Mouse (Mus musculus) layer of hippocampus, adult 2 months (tissue): ENCODE data around the gene Spdef. TPM values are rescaled to one million over a fixed set of nuclear protein-coding genes. Genes with fewer than 3 reads are reported as not detected.

Experiments used
- DNase-seq, 2 experiments: peaks; one replicate each; pipeline ENCODE4 v3.0.0; 2022; ENCODE audit warnings: low spot score in 2 of 2
- H3K27ac ChIP-seq: fragments of 200-600 bp; 2 replicates; pipeline ENCODE4 v1.8.1; 2022
- H3K4me3 ChIP-seq: fragments of 200-600 bp; 2 replicates; pipeline ENCODE4 v1.8.1; 2022; ENCODE audit warnings: mild to moderate bottlenecking
- CTCF ChIP-seq: fragments of 200-600 bp; conservative IDR thresholded peaks from 2 replicates; pipeline ENCODE4 v1.8.1; 2022; ENCODE audit warnings: antibody characterized with exemption, mild to moderate bottlenecking, moderate library complexity
- total RNA-seq, 2 experiments: library from RNA; stranded (reverse); gene quantifications; 2 replicates each; pipeline ENCODE4 v1.2.3; 2021

Spdef gene
- total RNA-seq, 2 experiments from 2014 or later: 0.59 to 0.61 TPM

- peak overlapping the region; percentile 75 for H3K4me3 ChIP-seq
- TF ChIP-seq CTCF: no peak
- H3K27ac ChIP-seq: peak overlapping the region; percentile 97
- DNase-seq: no peak
Observed at GRCm38 (mm10) chr17:27686395-27686794, 42.4 kb downstream of the Spdef start.

- peak overlapping the region; percentile 97 for H3K27ac ChIP-seq
- no peak for DNase-seq
Observed at GRCm38 (mm10) chr17:27685550-27685913, 43.2 kb downstream of the Spdef start.

GRCm38 (mm10) chr17:27684886-27685549 is 43.7 kb downstream of the Spdef start:
- peak; percentile 70 for TF ChIP-seq CTCF
- peak overlapping the region; percentile 75 for H3K4me3 ChIP-seq
- peak overlapping the region; percentile 97 for H3K27ac ChIP-seq
- DNase-seq: peak; percentile 88

More at GRCm38 (mm10) chr17:27685550-27685913, 43.2 kb downstream of the Spdef start:
- peak overlapping the region; percentile 75 for H3K4me3 ChIP-seq
- no peak for TF ChIP-seq CTCF

- peak; percentile 49 to 57 for DNase-seq
- H3K4me3 ChIP-seq: no peak overlapping the region
- peak overlapping the region; percentile 85 for H3K27ac ChIP-seq
- no peak for TF ChIP-seq CTCF
Observed at GRCm38 (mm10) chr17:27678924-27679813, 49.6 kb downstream of the Spdef start.

- no peak for DNase-seq
- peak overlapping the region; percentile 85 for H3K27ac ChIP-seq
Observed at GRCm38 (mm10) chr17:27677756-27678155, 51.0 kb downstream of the Spdef start.

GRCm38 (mm10) chr17:27676270-27676669 is 52.5 kb downstream of the Spdef start:
- no peak for TF ChIP-seq CTCF
- no peak for DNase-seq
- peak overlapping the region; percentile 69; the same call in 1 of the 2 replicates for H3K27ac ChIP-seq
- H3K4me3 ChIP-seq: no peak overlapping the region

More at GRCm38 (mm10) chr17:27677756-27678155, 51.0 kb downstream of the Spdef start:
- H3K4me3 ChIP-seq: no peak overlapping the region
- TF ChIP-seq CTCF: no peak

- H3K4me3 ChIP-seq: no peak overlapping the region
- peak overlapping the region; percentile 69 for H3K27ac ChIP-seq
- peak; percentile 59 for TF ChIP-seq CTCF
Observed at GRCm38 (mm10) chr17:27675453-27675852, 53.3 kb downstream of the Spdef start.

GRCm38 (mm10) chr17:27673945-27674344 is 54.8 kb downstream of the Spdef start:
- DNase-seq: no peak
- no peak for TF ChIP-seq CTCF
- Histone ChIP-seq H3K27ac (peak overlapping the region; percentile 76), H3K4me3 (no peak overlapping the region)

More at GRCm38 (mm10) chr17:27675453-27675852, 53.3 kb downstream of the Spdef start:
- DNase-seq: no peak

GRCm38 (mm10) chr17:27671720-27672119 is 57.0 kb downstream of the Spdef start:
- TF ChIP-seq CTCF: peak; percentile 58
- DNase-seq: no peak
- Histone ChIP-seq H3K4me3 (no peak overlapping the region), H3K27ac (no peak overlapping the region)

Other genes with a start within 250 kb of the Spdef start
- gene Grm4, start 207.6 kb downstream of the Spdef start, total RNA-seq: 1 to 10 TPM; 7.9 to 9.6 TPM
- gene Hmga1, start 172.5 kb downstream of the Spdef start, total RNA-seq: 10 to 100 TPM; 30.5 to 38.2 TPM
- gene AI413582, start 163.2 kb downstream of the Spdef start, total RNA-seq: 10 to 100 TPM; 61.6 to 66.1 TPM
- gene Nudt3, start 105.5 kb downstream of the Spdef start, total RNA-seq: 100 to 1,000 TPM; 462 to 510 TPM
- not detected for gene RPS10-NUDT3, start 93.7 kb downstream of the Spdef start, total RNA-seq
- 100 to 1,000 TPM; 495 to 504 TPM for gene Rps10, start 92.3 kb downstream of the Spdef start, total RNA-seq
- 100 to 1,000 TPM; 321 to 335 TPM for gene Pacsin1, start 73.4 kb downstream of the Spdef start, total RNA-seq
- 100 to 1,000 TPM; 192 to 197 TPM for gene D17Wsu92e, start 91.7 kb upstream of the Spdef start, total RNA-seq
- 10 to 100 TPM; 46.7 to 51.1 TPM for gene Snrpc, start 109.2 kb upstream of the Spdef start, total RNA-seq
- gene Uhrf1bp1, start 127.5 kb upstream of the Spdef start, total RNA-seq: 10 to 100 TPM; 13.5 to 13.9 TPM
- gene Anks1, start 180.4 kb upstream of the Spdef start, total RNA-seq: 10 to 100 TPM; 35.6 to 42.0 TPM
- 10 to 100 TPM; 41.3 to 45.0 TPM for gene Taf11, start 180.9 kb upstream of the Spdef start, total RNA-seq